Mouse (Mus musculus) bone marrow macrophage, adult 2 months (primary cell): ENCODE data around the gene Clec16a.

Experiments used
- CTCF ChIP-seq: IDR thresholded peaks from 2 replicates; pipeline ENCODE4 v1.5.1; 2012; ENCODE audit warnings: low read depth, mild to moderate bottlenecking, low read length, moderate library complexity
- POLR2A ChIP-seq: IDR thresholded peaks from 2 replicates; pipeline ENCODE4 v1.6.1; 2012; ENCODE audit warnings: mild to moderate bottlenecking, low read depth, low read length, borderline replicate concordance

DNA sequence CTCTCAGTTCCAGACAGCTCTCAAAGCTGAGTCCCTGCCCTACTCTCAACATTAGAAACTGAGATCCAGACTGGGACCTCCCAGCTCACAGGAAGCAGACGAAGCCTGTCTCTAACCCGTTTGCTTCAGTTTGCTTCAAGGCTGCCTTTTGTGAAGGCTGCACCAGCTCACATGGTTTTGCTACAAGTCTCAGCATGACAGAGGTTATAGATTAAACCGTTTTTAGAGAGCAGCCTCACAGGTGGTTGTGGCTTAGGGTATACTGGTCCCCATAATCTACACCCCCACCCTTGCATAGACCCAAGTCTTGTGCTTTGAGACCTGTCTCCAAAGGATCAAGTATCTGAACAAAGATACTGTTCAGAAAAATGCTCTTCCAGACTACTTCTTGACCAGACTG is 154.2 kb downstream of the Clec16a start:
- no peak for TF ChIP-seq CTCF
- no peak for TF ChIP-seq POLR2A
